Mouse (Mus musculus) c-Kit-positive CD71-positive TER-119-negative erythroid progenitor cells, embryonic 14.5 days (primary cell): ENCODE data around the gene Rgs4.

ENCODE experiments used
- DNase-seq: peaks from one replicate; pipeline ENCODE4 v3.0.0-alpha.2; 2013; ENCODE audit warnings: low read depth

Gene Rgs4

DNA sequence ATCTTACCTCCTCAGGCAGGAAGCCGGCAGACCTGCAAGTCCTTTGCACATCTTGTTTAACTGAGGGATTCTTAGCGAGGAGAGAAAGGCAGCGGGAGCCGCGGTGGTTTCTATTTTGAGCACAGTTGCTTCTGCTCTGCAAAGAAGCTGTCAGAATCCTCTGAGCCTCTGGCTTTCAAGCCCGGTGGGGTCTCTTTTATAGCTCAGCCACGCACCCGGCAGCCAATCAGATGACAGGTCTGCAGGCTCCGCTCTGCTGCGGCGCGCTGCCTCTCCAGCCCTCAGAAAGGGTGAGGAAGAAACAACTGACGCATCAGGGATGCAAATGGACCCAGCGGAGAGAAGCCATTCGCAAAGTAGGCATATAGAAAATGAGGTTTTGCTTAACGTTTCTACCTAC, at the start of gene Rgs4:
TSS of gene Rgs4 (minus strand) at position 170 of the 400 bp plus-strand sequence.
- DNase-seq: no peak

DNA sequence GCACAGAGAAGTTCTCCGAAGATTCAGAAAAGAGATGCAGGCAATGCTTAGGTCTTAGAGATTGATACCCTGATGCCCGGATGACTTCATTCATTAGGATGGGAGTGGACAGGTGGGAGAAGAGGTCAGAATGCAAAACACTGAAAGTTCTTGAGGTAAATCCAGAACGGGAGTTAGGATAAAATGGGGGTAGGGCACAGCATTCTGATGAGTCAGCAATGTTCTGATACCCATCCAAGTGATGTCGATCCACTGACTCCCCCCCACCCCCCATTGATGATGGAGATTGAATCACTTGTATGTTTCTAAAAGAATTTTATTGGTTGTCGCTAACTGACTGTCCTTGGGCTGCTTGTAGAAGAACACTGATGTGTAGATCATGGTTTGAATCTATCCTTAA, 45.0 kb upstream of the Rgs4 start:
- no peak for DNase-seq

DNA sequence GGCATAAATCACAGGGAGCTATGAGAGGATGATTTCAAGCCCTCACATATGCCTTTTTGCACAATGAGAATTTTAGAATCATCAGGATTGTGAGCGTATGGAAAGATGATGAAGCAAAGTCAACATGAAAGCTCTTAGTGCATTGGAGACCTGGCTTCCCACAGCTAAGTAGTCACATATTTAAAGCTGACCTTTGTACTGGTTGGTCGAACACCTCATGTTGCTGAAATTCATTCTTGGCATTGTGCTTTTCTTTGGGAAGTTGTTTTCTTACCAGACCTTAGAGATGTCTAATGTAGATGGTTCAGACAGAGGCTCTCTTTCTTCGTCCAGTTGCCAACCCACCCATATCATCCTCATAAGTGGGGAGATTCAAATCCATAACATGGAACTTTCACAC, 38.5 kb upstream of the Rgs4 start:
- no peak for DNase-seq

DNA sequence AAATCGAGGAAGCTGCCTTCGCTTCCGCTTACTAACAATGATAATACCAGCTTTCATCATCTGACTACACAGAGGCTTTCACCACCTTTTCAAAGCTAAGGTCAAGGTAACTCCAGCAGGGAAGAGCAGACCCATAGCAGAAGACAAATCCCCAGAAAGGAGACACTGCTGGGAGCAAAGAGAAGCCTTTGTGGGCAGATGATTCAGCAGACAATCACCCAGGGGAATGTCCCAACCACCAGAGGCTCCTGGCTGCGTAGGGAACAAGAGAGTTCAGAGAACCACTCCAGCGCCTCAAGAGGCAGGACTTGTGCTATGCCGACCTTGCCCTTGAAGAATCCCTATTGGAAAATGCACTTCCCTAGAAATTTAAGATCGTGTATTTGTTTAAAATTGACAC, 29.1 kb upstream of the Rgs4 start:
- DNase-seq: no peak

DNA sequence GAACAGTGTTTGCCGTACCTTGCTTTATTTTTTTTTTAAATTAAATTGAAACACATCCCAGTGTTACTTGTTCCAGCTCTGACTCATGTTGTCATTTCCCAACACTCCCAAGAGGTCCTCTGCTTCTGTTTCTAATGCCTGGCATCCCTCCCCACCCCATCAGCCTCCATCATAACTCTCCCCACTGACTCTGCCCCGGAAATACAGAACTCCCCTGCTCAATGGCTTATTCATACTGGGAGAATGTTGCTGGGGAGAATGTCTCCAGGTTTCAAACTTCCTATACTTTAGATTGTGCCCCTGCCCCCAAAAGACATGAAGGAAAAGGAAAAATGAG, 17.1 kb upstream of the Rgs4 start:
- DNase-seq: no peak

DNA sequence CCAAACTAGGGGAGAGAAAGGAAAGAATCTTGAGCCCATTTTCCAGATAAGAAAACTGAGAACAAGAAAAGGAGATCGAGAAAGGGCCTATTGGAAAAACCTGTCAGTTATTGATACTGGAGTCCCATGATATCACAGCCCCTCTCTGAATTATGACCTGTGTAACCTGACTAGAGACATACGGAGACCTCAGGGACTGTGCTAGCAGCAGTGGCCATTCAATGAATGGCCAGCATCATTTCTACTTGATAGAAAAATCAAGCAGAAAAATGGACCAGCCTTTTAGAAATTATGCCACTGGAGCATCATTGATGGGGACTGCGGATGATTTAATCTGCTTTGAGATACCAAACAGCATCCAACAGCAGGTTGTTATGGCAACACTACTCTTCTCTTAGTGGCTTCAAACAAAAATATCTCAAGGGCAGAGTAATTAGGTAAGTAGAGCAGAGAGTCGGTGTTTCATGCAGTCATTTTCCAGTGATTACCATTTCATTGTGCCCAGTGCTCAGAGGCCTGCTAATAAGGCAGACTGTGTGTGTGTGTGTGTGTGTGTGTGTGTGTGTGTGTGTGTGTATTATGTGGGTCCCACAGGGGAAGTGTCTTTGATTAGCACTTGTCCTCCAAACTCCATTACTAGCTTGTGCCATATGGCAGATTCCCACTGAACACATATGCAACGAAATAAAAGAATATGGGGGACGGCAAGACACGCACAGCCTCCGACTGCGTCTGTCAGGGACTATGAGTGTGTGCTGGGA, 16.6 kb upstream of the Rgs4 start:
- no peak for DNase-seq

DNA sequence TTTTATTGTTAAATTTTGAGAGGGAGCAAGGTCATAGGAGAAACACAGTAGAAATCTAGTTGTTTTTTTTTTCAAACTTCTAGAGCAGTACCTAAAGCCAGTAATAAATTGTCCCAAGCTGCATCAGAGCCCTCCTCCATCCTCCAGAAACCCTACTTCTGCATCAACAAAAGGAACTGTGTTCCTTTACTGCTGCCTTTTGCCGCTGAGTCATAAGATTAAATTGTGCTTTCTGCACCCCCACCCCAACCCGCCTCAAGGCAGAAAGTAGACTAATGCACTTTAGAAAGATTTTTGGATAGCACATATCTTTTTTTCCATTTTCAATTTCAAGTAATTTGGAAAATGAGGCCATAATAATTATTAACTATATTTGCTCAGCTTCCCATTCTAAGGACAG, 15.1 kb upstream of the Rgs4 start:
- no peak for DNase-seq

DNA sequence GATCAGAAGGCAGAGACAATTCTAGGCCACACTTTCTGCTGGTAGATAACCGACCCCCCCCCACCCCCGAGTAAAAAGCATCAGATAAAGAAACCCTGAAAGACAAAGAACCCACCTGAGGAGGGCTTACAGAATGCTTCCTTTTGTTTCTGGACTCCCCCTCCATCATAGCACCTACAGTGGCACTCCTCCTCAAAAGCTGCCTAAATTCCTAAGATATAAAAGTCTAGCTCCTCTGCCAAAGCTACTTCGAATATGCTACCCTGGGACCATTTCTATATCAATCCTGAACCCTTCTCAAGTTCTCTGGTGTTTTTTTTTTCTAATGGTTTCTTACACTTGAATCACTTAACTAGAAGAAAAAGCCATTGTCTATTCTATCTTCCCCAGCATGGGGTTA, 9.1 kb upstream of the Rgs4 start:
- DNase-seq: no peak

DNA sequence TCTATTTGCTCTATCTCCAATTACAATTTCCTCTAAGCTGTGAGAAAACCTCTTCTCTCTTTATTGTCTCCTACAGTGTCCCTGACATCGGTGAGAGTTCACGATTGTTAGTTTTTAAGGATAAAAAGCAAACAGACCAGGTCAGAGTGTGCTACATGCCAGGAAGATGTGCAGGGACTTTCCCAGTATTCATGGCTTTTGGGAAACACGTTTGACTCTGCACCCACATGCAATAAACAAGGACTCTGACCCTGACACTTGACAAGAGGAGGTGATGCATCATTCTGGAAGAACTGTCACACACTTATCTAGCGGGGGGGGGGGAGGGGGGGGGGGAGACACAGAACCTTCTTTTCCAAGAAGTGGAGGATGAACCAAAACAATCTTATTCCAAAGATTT, 5.0 kb upstream of the Rgs4 start:
- DNase-seq: no peak

DNA sequence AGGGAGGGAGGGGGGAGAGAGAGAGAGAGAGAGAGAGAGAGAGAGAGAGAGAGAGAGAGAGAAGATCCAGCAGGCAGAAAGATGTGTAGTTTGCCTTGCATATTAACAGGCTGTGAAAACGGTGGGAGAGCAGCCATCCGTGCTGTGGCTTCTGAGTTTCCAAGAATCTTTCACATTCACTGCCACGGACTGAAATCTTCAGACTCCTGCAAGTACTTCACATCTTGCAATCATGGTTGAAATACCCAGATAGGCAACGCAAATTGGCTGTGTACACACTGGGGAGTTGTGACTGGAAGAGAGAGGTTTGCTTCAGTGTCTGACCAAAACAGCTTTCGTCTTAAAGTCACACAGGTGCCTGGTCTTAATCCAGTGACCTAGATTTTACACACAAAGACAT, 997 bp upstream of the Rgs4 start:
- no peak for DNase-seq

DNA sequence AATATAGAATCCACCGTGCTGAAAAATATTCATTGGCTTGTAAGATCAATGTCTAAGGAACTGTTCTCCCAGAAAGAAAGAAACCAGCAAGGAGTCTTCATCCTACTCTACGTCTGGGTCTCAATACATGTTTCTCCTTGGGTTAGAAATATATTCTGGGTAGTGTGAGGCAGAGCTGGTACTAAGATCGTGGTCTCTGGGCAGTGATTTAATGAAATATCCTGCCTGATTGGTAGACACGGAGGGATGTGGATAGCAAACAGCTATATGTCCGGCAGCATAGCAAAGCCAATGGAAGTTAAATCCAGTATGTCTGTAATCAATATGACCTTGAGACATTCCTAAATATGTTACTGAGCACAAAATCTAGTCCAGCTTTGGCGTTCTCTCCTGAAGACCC, 460 bp upstream of the Rgs4 start:
- no peak for DNase-seq

DNA sequence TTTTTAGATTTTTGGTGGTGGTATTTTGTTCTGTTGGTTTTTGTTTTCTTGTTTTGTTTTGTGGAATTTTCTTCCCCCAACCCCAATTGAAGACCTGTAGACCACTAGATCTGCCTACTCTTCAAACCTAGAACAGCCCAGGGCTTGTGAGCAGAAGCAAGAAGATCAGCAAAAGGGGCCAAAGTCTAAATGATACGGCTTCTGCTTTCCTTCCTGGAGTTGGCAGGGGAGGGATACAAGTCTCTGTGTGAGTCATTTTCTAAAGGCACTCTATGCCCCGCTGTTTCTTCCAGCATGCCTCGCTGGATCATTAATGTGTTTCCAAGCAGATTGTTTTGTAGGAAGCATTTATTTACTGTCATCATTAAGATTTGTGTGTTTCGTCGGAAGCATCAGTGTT, 6.3 kb downstream of the Rgs4 start:
- DNase-seq: no peak

DNA sequence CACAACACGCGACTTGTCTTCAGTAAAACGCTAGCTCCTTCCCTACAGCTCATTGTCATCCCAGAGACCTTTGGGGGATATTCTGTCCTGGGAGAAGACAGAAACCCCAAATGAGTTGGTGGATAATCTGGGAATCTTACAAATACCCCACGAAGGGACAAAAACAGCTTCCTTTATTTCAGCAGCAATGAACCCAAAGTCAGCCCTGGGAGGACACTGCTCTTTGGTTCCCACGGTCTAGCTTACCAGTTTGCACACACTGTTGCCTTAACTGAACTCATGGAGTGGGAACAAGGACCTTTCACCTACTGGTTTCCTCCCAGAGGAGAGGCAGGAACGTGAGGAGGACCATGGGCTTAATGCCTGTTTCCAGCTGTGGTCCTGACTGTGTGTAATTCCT, 10.2 kb downstream of the Rgs4 start:
- DNase-seq: no peak

DNA sequence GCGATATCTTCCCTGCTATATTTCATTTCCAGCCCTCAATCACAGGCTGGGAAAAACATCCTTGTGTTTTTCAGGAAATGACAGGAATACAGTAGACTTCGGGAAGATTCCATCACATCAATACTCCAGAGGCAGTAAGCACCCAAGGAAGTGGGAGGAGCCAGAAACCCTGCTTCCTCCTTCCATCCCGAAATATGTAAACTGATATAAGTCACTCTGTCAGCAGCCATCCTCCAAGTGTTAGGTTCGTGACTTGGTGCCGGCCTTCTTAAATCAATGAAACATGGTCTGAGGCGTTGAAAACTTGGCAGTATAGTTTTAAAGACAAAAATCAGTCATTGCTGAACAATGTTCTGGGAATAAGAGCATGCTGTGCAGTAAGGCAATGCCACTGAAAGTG, 11.3 kb downstream of the Rgs4 start:
- no peak for DNase-seq

DNA sequence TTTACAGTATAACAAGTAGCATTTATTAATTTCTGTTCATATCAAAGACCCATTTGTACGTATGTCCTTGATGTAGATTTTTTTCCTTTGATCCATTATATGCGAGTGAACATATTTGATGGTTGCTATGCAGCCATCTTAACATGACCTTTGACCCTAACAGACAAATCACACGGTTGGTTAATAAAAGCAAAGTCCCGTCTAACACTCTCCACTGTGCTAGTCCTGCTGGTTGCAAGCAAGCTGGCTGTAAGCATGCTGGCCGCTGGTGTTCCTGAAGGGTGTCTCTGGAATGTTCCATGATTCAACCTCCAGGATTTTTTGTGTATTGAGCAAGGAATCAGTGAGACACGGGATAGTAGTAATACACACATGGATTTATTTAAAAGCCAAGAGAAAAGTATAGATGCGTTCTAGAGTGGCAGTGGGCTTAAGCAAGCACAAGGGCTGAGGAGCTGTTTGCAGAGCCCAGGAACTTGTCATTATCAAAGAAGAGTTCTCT, 16.8 kb downstream of the Rgs4 start:
- no peak for DNase-seq

DNA sequence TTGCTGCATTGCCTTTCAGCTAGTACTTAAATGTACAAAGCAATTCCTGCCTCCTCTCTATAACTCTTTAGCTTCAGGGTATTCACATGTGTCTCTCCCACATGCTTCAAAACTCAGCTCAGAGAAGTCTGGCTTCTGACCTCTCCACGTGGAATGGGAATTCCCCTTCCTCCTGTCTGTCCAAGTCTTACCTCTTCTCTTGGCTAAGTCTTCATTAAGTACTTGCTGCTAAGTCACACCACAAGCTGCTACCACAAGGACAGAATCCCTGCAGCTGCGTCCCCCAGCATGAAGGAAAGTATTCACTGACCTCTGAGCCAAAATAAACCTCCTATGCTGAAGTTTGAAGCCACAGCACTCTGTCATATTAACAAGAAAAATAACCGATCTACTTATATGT, 21.1 kb downstream of the Rgs4 start:
- no peak for DNase-seq

DNA sequence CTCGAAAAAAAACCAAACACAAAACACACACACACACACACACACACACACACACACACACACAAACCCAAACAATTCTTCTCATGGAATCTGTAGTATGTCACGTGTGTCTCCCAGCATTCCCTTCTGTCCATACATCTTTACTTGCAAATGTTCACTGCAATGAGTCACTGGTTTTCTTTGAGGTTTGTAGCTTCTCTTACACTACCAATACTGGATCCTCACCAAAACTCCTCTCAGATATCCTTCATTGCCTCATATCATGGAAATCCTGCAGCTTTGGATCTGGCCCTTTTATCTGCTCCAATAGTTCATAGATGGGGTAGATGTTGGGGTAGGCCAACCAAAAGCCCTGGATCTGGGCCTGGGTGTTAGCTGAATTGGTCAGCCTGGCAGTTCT, 25.6 kb downstream of the Rgs4 start:
- DNase-seq: no peak

DNA sequence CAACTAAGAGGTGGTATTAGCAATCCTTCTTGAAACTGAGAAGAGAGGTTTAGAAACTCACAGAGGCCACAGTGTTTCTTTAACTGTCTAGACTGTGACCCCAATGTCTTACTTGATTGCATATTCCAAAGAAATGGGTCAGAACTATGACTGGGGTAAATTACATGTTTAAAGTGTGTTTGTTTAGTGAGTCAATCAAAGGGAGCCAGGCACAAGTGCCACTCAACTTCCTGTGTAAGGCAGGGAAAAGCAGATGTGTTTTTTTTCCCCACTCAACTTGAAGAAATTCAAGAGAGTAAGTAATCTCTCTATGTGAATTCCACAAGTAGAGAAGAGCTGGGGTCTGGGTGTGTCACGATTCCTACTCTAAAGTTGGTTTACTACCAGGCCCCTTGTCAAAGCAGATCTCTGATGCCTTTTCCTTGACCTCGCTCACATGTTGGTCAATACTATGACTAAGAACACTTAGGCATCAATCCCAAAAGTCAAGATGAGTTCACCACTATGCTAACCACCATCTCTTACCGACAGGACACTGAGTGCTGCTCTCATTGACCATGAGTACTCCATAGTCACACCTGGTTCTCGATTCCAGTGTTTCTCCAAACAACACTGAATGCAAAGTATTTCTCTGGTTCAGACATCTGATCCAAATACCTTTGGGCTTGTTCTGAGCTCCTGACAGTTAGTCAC, 42.9 kb downstream of the Rgs4 start:
- DNase-seq: no peak

DNA sequence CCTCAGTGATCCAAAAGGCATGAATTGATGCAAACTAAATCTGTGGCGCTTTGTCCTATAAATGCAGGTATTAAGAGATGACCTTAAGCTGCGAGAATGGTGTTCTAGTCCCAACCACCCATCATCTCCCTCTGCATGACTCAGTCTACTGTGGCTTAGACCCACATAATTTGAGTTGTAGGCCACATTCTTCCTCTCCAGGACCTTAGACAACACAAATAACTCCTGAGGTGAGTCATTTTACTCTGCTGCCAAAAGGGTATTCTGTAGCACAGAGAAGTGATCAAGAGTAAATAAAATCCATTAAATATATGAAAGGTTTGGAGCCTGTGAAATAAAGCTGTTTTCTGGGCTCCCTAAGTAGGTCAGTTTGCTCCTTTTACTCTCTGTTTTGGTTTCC, 48.3 kb downstream of the Rgs4 start:
- DNase-seq: no peak

DNA sequence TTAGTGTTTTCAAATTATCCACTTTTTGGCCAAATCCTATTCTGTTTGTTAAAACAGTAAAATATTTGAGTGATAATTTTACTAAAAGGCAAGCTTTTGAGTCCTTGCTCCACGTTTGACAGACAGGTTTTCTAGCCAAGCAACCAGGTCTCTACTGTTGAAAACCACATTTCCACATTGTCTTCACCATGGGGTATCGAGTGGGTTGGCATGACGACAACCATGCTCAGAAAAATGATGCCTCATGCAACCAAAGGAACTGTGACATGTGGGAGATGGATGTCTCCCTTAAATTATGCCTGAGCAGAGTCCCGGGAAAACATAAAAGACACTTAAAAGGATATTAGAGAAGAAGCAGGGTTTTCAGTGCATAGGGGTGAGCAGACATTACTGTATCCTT, 50.2 kb downstream of the Rgs4 start:
- no peak for DNase-seq

DNA sequence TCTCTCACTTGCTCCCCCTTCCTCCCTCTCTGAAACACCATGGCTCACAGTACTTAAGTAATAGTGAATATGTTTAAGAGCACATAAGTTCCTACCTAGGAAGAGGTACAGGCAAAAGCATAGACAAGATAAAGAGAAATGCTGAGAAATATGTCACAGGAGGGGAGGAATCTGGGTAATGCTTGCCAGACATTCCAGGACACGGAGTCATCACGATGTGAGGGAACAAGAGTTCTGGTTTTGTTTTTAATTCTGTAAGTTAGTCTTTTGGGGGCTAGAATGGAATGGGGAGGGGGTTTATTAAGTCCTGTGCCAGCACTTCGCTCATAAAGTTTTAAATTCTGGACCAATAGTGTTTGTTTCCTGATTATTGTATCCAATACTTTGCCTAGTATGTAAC, 52.1 kb downstream of the Rgs4 start:
- no peak for DNase-seq

DNA sequence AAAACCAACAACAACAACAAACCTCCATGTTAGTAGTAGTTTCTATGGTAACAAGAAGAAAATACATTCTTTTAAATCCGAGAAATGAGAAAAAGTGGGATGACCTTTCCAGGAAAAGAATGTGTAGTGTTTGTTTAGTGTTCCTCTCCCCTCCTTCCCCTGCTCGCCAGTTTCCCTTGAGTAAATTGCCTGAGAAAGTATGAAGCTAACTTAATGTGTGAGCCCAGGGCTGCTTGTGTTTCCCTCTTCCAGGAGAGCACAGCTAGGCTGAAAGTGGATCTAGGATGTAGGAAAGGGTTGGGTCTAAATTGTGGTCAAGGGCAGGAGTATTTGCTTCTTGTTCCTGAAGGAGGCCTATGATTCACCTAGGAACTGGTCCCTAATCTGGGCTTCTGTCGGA, 53.9 kb downstream of the Rgs4 start:
- DNase-seq: no peak

DNA sequence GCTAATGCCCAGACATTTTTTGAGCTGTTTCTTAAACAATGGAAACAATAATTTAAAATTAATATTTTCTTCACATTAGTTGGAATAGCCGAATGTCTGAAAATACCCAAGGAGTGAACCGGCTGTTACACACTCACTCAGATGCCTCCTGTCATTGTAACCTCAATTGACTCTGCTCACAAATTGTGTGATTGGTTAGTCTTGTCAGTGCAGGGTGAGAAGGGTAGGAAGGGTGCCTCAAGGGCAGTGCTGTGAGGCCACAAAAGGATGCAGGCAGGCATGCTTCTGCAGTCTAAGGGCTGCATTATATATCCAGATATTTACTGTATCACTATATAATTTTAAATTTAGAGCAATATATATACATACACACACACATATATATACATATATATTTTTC, 54.4 kb downstream of the Rgs4 start:
- DNase-seq: no peak
